Mouse (Mus musculus) cerebellum, adult 9-10 months (tissue): ENCODE measurements around the gene Borcs6.
"Not testable (repeated sequence)": the region's sequence is repeated elsewhere in the genome, so short reads cannot be mapped to it uniquely, and the experiment has no call there.

Experiments used
- DNase-seq: peaks from one replicate; pipeline ENCODE4 v3.0.0; 2022

Borcs6 gene

DNA sequence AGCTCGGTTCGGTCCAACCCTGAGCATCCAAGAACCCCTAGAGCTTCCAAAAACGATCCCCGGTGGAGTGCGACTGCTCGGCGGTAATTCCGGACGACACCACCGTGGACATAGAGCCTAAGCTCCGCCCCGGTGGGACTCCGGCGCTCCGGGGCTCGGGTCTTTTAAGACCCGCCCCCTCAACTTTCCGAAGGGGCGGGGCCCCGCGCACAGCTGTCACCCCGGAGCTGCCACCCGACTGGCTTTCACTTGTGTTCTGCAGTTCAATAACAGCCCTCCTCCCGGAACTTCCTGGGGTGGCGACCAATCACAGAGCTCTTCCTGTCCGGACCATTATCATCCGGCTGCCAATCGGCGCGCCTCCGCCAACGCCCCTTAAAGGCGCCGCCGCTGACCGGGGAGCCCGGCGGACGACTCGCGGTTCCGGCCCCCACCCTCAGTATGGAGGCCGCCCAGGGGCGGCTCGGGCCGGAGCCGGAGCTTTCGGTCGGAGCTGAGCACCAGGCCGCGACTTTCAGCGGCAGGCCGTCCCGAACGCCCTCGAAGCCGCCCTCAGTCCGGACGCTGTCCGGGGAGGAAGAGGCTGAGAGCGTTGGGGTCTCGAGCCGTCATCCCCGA is at the start of gene Borcs6:
Borcs6 (plus strand) TSS at position 361 of the 618 bp plus-strand sequence.
- DNase-seq: peak; percentile 98

DNA sequence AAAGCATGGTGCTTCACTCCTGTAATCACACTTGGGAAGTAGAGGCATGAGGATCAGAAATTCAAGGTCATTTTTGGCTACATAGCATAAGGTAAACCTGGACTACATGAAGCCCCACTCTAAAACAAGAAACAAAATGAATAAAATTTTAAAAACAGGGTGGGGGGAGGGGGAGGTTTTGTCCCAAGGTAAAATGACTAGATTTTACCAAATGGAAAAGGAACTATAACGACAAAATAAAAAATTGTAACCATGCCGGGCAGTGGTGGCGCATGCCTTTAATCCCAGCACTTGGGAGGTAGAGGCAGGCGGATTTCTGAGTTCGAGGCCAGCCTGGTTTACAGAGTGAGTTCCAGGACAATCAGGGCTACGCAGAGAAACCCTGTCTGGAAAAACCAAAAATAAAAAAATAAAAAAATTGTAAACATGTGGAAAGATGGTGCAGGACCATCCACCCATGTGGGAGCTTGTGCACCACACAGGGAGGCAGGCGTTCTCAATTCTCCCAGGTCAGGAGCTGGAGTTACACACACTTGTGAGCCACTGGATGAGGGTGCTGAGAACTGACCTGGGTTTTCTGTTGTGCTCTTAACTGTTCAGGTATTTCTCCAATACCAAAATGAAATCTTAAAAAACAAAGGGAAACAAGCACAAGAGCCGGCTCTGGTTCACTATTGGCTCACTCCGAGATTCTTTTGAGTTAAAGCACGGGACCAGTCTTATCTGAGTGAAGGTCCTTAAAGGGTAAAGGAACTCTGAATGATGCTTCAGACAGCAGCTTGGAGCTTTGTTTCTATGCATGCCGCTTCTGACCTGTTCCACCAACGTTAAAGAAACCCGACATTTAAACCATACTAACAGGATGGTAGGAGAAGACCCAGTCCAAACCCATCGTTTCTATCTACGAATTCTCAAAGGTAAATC is 48.9 kb upstream of the Borcs6 start:
- DNase-seq: no peak

DNA sequence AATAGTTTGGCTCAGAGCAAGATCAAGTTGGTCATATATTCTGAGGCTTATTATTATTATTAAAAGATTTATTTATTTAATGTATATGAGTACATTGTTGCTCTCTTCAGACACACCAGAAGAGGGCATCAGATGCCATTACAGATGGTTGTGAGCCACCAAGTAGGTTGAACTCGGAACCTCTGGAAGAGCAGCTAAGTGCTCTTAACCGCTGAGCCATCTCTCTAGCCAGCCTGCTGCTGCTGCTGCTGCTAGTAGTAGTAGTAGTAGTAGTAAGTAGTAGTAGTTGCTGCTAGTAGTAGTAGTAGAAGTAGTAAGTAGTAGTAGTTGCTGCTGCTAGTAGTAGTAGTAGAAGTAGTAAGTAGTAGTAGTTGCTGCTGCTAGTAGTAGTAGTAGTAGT is 48.1 kb upstream of the Borcs6 start:
- not testable (repeated sequence) for DNase-seq

DNA sequence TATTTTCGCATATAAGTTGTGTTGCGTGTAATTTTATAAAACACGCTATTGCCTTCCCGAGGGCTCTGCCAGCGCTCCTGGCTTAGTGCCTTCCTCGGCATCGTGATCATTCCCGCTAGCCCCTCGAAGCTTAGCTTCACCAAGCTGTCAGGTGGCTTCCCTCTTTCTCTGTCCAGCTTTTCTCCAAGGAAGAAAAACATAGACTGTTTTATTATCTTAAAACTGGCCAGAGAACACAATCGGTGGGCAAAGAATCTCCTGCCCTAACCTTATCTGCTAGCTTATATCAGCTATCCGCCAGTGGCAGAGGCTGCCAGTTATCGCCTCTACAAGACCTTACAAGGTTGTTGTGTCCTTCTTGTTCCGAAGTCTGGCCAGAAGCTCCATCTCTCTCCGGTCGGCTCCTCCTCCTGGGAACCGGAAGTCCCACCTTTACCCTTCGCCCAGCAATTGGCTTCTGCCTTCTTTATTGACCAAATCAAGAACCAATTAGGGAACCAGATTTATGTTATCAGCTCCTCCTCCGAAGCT is 47.4 kb upstream of the Borcs6 start:
- DNase-seq: peak; percentile 95

DNA sequence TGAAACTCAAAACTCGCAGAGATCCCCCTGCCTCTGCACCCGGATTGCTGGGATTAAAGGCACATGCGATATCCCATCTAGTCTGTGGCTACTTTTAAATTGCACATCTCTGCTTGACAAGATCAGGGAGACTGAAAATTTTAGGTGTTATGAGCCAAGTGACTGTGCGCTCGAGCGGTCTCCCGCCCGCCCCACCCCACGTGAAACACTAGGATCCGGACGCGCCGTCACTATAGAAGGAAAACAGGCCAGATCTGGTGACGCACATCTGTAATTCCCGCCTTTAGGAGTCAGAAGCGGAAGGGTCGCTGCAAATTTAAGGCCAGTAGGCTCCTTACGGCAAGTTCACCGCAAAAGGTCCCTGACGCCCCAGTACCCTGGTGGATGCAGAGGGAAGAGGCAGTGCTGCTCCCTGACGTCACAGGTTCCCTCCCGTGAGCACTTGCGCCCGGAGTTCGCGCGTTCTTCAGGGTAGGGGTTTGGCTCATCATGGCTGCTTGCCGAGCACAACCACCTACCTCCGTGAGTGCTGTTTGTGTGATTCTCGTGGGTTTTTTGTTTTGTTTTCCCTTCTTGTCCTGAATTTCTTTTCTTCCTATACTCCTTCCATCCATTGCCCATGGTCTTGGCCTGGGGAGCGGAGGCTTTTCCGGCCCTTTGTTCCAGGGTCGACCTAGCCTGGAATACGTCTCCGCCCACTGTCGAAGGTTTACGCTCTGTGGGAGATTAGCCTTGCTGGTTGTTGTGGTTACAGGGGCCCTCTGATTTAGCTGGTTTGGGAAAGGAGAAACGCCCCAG is 43.7 kb upstream of the Borcs6 start, which contains the start of gene Ctc1:
Ctc1 (plus strand) TSS at position 268 of the 798 bp plus-strand sequence.
- DNase-seq: peak; percentile 91

DNA sequence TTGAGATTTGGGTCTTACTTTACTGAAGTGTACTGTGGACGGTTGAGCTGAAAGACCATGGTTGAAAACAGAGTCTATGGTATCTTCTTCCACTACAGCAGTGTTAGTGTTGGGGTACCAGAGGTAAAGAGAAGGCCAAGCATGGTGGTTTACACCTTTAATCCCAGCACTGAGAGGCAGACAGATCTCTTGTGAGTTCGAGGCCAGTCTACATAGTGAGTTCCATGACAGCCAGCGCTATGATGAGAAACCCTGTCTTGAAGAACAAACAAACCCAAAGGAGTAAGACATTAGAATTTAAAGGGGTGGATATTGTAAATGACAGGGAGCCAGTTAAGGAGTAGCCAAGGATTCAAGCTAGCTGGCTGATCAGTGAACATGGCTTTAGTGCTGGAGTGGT is 42.8 kb upstream of the Borcs6 start:
- no peak for DNase-seq

DNA sequence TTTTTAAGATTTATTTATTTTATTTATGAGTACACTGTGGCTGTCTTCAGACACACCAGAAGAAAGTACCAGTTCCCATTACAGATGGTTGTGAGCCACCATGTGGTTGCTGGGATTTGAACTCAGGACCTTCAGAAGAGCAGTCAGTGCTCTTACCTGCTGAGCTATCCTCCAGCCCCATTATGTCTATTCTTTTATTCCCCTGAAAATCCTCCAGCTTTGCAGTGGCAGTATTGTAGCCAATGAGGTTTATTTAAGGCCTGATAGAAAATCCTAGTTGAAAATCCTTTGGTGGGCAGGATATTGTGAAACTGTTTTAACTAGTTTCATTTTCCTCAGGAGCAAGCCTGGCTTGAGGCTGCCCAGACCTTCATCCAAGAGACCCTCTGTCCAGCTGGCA is 38.8 kb upstream of the Borcs6 start:
- no peak for DNase-seq

DNA sequence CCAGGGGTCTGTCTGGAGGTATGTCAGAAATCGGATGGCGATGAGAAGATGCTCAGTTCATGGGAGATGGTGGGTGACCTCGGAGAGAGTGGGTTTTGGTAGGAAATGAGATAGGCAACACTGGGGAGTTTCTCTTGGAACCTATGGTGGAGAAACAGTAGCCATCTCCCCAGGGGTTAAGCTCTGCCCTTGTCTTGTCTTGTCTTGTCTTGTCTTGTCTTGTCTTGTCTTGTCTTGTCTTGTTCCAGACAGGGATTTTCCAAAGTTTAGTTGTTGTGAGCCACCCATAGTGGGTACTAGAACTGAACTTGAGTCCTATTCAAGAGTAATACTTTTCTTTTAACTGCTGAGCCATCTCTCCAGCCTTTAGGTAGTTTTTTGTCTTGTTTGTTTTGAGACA is 33.0 kb upstream of the Borcs6 start:
- no peak for DNase-seq

DNA sequence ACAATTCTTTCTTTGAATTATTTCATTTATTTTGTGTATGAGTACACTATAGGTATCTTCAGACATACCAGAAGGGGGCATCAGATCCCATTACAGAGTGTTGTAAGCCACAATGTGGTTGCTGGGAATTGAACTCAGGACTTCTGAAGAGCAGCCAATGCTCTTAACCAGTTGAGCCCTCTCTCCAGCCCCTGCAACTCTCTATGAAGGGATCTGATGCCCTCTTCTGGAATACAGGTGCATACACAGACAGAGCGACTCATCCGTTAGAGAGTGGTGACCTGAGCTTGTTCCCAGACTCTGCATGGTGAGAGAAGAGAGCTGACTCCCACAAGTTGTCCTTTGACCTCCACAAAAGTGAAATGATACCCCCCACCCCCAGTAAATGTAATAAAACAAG is 30.7 kb upstream of the Borcs6 start:
- no peak for DNase-seq

DNA sequence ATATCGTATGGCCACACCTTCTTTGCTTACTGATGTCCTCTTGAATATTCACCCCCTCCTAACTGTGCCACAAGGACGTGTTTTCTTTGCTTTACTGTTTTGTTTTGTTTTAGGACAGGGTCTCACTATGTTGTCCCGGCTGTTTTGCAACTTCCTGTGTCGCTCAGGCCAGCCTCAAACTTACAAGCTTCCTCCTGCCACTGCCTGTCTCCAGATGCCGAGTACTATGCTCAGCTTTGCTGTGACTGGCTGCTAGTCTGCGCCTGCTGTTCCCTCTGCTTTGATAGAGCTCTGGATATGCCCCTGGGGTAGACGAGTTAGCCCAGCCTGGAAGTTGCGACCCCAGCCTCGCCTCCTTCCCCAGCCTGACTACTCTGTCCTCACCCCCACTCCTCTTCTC is 26.0 kb upstream of the Borcs6 start:
- no peak for DNase-seq

DNA sequence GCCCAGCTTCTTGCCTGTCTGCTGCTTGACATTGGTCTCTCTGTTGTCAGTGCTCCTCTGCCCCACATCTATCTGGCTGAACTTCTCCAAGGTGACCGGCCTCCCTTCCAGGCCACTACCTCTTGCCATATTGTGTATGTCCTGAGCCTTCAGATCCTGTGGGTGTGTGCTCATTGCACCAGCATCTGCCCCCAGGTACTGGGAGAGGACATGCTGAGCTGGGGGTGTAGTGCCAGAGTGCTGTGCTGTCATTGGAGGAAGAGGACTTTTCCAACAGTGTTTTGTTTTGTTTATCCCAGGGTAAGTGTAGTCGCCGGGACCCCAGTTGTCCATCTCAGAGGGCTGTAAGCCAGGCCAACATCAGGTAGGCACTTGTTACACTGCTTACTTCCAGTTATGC is 24.9 kb upstream of the Borcs6 start:
- no peak for DNase-seq

DNA sequence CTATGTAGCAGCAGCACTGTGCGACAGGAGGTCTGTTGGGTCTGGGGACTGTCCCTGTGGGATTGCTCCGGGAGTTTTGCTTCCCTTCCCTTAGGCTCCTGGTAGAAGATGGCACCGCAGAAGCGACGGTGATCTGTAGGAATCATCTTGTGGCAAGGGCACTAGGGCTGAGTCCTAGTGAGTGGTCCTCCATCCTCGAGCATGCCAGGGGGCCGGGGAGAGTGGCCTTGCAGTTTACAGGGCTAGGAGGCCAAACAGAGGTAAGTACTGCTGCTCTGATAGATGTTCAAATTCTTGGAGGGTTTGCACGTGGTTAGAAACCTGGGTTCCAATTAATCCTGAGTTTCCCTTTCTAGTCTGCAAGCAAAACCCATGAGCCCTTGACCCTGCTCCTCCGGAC is 24.1 kb upstream of the Borcs6 start:
- DNase-seq: peak; percentile 64

DNA sequence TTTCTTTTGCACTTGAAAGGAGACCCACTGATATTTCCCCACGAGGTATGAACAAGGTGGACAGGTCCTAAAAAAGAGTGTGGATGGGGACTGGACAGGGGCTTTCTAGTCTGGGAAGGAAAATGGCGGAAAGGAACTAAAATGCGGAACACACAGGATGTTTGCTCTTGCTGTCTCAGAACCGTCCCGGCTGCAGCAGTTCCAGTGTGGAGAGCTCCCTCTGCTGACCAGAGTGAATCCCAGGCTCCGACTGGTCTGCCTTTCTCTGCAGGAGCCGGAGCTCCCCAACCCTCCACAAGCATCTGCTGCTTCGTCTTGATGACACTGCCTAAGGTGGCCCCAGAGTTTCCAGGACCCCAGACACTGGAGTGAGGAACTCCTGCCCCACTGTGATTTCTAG is 23.7 kb upstream of the Borcs6 start:
- DNase-seq: peak; percentile 95

DNA sequence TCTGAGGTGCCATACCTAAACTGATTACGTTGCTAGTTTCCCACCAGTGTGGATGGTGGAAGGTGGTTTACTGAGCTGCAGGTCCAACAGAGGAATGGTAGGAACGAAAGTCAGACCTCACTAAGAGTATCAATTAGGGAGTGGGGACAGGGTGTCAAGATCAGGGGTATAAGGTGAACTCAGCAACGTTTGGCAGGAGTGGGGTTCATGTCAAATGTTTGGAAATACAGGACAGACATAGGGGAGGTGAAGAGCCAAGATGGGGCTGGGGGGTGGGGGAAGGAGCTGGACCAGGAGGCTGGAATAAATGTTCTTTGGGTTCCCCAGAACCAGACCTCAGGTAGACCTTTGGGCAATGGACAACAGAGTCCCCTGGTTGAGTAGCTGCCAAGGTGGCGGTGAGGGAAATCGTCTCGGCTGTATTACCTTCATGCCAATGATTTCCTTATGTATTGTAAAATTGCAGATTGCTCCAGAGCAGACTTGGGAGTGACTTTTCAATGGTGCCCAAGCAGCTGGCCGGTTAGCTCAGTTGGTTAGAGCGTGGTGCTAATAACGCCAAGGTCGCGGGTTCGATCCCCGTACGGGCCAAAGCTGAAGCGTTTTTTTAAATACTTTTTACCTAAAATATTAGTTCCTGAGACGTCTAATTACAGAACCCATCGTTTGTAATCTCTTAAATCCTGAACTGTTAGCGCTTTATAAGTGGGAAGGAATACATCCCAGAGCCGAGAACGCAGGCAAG is 22.9 kb upstream of the Borcs6 start:
- peak; percentile 95 for DNase-seq

DNA sequence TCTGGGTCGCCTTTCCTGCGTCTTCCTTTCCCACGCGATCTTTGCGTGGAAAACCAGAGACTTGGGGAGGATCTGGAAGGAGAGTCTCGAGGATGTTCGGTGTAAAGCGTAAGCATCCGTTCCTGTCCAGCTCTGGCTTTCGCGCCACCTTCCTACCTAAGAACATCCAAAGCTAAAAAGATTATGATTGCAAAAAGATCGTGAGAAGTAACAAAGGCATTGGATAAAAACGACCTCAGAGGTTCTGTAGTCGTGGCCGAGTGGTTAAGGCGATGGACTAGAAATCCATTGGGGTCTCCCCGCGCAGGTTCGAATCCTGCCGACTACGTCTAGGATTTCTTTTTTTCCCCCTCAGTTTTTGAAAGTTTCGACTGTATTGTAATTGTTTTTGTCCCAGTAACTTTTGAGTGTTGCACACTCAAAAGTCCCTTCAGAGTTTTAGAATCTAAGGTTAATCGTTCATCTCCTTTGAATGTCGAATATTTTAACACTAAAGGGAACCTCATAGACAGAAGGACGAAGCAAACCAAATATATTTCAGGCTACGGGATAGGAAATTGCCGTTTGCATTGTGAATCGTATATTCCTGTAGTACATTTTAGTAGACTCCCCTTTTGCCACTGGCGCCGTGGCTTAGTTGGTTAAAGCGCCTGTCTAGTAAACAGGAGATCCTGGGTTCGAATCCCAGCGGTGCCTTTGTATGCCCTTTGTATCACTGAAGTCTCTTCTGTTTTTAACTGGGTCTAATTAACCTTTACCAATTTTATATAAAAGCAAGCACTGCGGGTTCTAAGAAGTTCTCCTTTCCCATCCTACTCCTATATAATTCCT is 22.1 kb upstream of the Borcs6 start:
- DNase-seq: peak; percentile 91

DNA sequence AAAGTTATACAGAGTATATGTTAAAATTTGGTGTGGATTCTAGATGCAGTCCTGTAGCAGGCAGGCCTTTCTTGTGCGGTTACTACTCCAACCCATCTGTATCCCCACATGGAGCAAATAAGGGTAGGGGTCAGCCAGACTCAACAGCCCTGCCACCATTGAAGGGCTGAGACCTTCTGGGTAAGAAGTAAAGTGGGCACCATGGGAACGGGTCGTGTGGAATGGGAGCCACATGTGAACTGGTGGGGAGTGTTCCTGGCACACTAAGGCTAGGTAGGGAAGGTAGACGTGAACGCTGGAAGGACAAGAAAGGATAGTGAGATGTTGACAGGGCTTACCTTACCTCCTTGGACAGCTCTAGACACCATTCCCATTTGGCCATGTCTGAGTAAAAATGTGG is 21.3 kb upstream of the Borcs6 start:
- DNase-seq: no peak

DNA sequence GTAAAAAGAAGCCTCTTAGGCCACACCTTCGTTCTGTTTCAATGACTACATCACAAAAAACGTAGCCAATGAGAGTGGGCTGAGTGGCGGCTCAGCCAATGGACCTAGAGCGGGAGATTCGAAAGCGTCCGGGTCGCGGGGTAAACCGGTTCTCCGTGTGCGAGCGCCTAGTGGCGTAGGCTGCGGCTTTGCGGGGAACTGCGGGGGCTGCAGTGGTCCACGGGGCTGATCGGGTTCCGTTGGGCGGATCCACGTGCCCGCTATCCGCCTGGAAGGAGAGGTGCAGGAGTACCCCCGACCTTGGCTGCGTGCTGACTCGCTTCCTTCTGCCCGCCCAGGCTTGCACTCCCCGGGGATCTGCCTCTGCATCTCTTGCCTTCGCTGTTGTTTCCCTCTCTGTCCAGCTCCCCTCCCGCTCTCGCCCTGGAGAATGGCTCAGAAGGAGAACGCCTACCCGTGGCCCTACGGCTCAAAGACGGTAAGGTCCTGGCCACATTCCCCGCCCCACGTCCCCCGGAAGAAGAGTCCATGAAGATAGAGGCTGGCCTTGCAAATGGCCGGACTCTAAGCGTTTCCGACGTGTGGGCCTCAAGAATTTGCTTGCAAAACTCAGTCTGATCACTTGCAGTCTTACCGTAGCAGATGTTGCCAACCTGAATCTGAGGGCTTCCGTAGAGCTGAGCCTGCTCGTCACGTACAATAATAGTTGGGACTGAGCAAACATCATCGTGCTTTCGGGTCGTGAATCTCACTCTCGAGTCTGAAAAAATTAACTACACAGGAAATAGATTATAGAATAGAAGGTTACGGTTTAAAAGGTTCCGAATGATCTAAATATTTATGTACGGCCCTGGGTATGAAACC is 13.8 kb upstream of the Borcs6 start, which contains the start of gene Aurkb:
Aurkb (plus strand) TSS at position 117 of the 864 bp plus-strand sequence.
- DNase-seq: peak; percentile 72

DNA sequence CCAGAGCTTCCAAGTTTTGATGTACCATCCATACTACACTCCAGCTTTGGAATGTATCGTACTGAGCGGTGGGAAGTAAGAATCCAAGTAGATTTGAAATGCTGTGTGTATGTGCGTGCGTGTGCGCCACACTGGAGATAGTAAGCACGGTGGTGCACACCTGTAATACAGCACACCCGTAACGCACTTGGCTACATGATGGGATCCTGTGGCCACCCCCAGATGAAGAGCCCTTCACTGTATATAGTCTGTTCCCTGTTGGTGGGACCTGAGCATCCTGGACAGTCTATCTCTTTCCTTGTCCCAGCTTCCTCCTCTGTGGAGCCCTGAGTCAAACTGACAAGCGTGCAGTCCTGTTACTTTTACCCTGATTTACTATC is 13.1 kb upstream of the Borcs6 start:
- DNase-seq: no peak

DNA sequence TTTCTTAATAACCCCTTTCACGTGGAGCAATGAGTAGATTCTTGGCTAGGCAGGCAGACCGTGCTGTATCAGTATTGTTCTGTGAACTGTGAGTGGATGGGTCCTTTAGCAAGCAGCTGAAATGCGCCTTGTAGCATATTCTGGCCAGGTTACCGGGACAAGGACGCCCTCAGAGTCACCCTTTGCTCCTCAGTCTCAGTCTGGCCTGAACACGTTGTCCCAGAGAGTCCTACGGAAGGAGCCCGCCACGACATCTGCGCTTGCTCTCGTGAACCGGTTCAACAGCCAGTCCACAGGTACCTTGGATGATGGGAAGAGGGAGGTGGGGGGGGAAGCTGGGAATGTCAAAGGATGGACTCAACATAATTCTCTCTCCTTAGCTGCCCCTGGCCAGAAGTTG is 11.9 kb upstream of the Borcs6 start:
- DNase-seq: no peak

DNA sequence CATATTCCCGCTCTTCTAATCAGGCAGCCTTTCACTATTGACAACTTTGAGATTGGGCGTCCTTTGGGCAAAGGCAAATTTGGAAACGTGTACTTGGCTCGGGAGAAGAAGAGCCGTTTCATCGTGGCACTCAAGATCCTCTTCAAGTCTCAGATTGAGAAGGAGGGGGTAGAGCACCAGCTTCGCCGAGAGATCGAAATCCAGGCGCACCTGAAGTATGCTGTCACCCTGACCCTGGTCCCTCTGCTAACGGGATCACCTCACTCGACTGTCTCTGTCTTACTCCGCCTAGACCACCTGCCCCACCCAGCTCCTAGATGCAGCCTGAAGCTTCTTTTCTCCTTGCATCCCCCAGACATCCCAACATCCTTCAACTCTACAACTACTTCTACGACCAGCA is 11.4 kb upstream of the Borcs6 start:
- DNase-seq: no peak
